In genomic region chr5:93032621-93033020, GRCm38 (mm10) we compare ENCODE assay signal across 27 mouse cellular contexts. TPM values are rescaled to one million over a fixed set of nuclear protein-coding genes. Genes with fewer than 3 reads are reported as not detected.
A peak's percentile ranks its signal among the peaks of the same experiment; 100 is the strongest.
DNase-seq lines count a peak whose midpoint lies in the region; ATAC-seq and TF ChIP-seq lines count a peak whose summit lies in the region.
"Had no signal": no experiment of that assay in that cellular context is flagged by ENCODE, and none has a peak within 500 bp of the region (broad histone marks: within the 10 kb centered on the region; RNA-seq: fewer than 3 reads in every experiment).

No protein-coding gene starts in this region.

- DNase-seq in heart, postnatal 0 days (ENCODE audit: low spot score): no peak
- DNase-seq in heart, adult 9 months (ENCODE audit: low spot score in 2 of 2): no peak
- DNase-seq in 3T3-L1 (ENCODE audit: low read depth, low spot score): peak; percentile 75
- no peak for DNase-seq in left cerebral cortex, postnatal 14 days (ENCODE audit: low spot score in 2 of 2)
- DNase-seq in forebrain, postnatal 0 days: no peak
- DNase-seq: adrenal gland, adult 8-10 months; cerebellum, adult 18-20 months; cerebellum, postnatal 14 days; gastrocnemius, postnatal 36 days; heart, postnatal 4 days; layer of hippocampus, adult 9-11 months; liver; lung, embryonic 14.5 days; thymus, adult 18-20 months; thymus, postnatal 36 days had no signal

- H3K4me1 ChIP-seq in heart, postnatal 0 days (ENCODE audit: control insufficient read depth, insufficient read depth): no peaks in the 10 kb centered on the region
- H3K4me1 ChIP-seq in intestine, embryonic 15.5 days (replicated peaks): peaks cover 10% of the 10 kb centered on the region
- H3K4me1 ChIP-seq in small intestine, adult 2 months (ENCODE audit: control insufficient read depth, insufficient read depth, insufficient read length, low read length): peaks cover 3% of the 10 kb centered on the region; the same call in 1 of the 2 replicates
- no peaks in the 10 kb centered on the region for H3K4me1 ChIP-seq in forebrain, postnatal 0 days (ENCODE audit: insufficient read depth)
- H3K4me1 ChIP-seq: hindbrain, embryonic 15.5 days; midbrain, embryonic 12.5 days had no signal

- H3K36me3 ChIP-seq in heart, postnatal 0 days (replicated peaks; ENCODE audit: control insufficient read depth, insufficient read depth, low read length): no peaks in the 10 kb centered on the region
- H3K36me3 ChIP-seq in intestine, embryonic 15.5 days: no peaks in the 10 kb centered on the region
- H3K36me3 ChIP-seq in small intestine, adult 2 months (ENCODE audit: control insufficient read depth, insufficient read depth, low read length): no peaks in the 10 kb centered on the region
- no peaks in the 10 kb centered on the region for H3K36me3 ChIP-seq in forebrain, postnatal 0 days (ENCODE audit: insufficient read depth)
- H3K36me3 ChIP-seq: forebrain, embryonic 10.5 days; G1E; heart, embryonic 15.5 days; hindbrain, embryonic 15.5 days; limb, embryonic 10.5 days; midbrain, embryonic 12.5 days had no signal

- H3K9ac ChIP-seq in heart, postnatal 0 days (replicated peaks; ENCODE audit: low read depth, low read length): no peak overlapping the region
- no peak overlapping the region for H3K9ac ChIP-seq in intestine, embryonic 15.5 days
- no peak overlapping the region for H3K9ac ChIP-seq in forebrain, postnatal 0 days
- H3K9ac ChIP-seq: heart, embryonic 15.5 days; hindbrain, embryonic 15.5 days; lung, embryonic 14.5 days; midbrain, embryonic 12.5 days had no signal

- TF ChIP-seq POLR2A in small intestine, adult 2 months (IDR thresholded peaks at IDR 0.05; ENCODE audit: low read depth, low read length): no peak

- no peak overlapping the region for H3K27ac ChIP-seq in heart, postnatal 0 days (ENCODE audit: low read depth)
- H3K27ac ChIP-seq in intestine, embryonic 15.5 days: no peak overlapping the region
- H3K27ac ChIP-seq in small intestine, adult 2 months (ENCODE audit: insufficient read depth, low read depth, low read length): peak overlapping the region; percentile 14; the same call in 1 of the 2 replicates
- H3K27ac ChIP-seq in forebrain, postnatal 0 days (ENCODE audit: low read depth, low read length): no peak overlapping the region
- H3K27ac ChIP-seq: forebrain, embryonic 10.5 days; heart, embryonic 15.5 days; hindbrain, embryonic 15.5 days; left cerebral cortex, adult 2 months; limb, embryonic 10.5 days; macrophage; midbrain, embryonic 12.5 days had no signal

- H3K4me3 ChIP-seq in heart, postnatal 0 days (ENCODE audit: low read depth, low read length): no peak overlapping the region
- H3K4me3 ChIP-seq in intestine, embryonic 15.5 days (replicated peaks): no peak overlapping the region
- H3K4me3 ChIP-seq in small intestine, adult 2 months (ENCODE audit: low read depth, low read length): no peak overlapping the region
- H3K4me3 ChIP-seq in forebrain, postnatal 0 days (ENCODE audit: low read depth, low read length): no peak overlapping the region
- H3K4me3 ChIP-seq: forebrain, embryonic 10.5 days; heart, embryonic 15.5 days; hindbrain, embryonic 15.5 days; left cerebral cortex, adult 2 months; limb, embryonic 10.5 days; midbrain, embryonic 12.5 days had no signal

- intact Hi-C loops in left cerebral cortex, postnatal 14 days (cut with DNase I): no loop called here

- H3K27me3 ChIP-seq in heart, postnatal 0 days (ENCODE audit: control insufficient read depth, insufficient read depth, low read length): no peaks in the 10 kb centered on the region
- H3K27me3 ChIP-seq in intestine, embryonic 15.5 days (replicated peaks): no peaks in the 10 kb centered on the region
- no peaks in the 10 kb centered on the region for H3K27me3 ChIP-seq in small intestine, adult 2 months (ENCODE audit: control insufficient read depth, insufficient read depth, low read length)
- no peaks in the 10 kb centered on the region for H3K27me3 ChIP-seq in forebrain, postnatal 0 days (ENCODE audit: insufficient read depth, low read length)
- H3K27me3 ChIP-seq: CH12.LX; heart, embryonic 15.5 days; hindbrain, embryonic 15.5 days; midbrain, embryonic 12.5 days had no signal

- 39% methylated on average over 4 of the region's 4 CpGs for WGBS in heart, postnatal 0 days
- WGBS in intestine, embryonic 15.5 days: 67% methylated on average over 4 of the region's 4 CpGs
- 17% methylated on average over 4 of the region's 4 CpGs for WGBS in small intestine, adult 2 months
- WGBS in forebrain, postnatal 0 days: 93% methylated on average over 4 of the region's 4 CpGs

- no peak for TF ChIP-seq CTCF in heart, postnatal 0 days (IDR thresholded peaks at IDR 0.05; ENCODE audit: low read depth)
- no peak for TF ChIP-seq CTCF in small intestine, adult 2 months (IDR thresholded peaks at IDR 0.05; ENCODE audit: extremely low read depth, insufficient read length, insufficient replicate concordance, low read depth, low read length)
- TF ChIP-seq CTCF in forebrain, postnatal 0 days (IDR thresholded peaks at IDR 0.05; ENCODE audit: low read depth): no peak

- no peak overlapping the region for H3K4me2 ChIP-seq in heart, postnatal 0 days (ENCODE audit: low read depth, low read length)
- no peak overlapping the region for H3K4me2 ChIP-seq in intestine, embryonic 15.5 days (replicated peaks)
- no peak overlapping the region for H3K4me2 ChIP-seq in forebrain, postnatal 0 days (ENCODE audit: low read depth)
- H3K4me2 ChIP-seq: heart, embryonic 15.5 days; hindbrain, embryonic 15.5 days; lung, embryonic 14.5 days; midbrain, embryonic 12.5 days had no signal

- no peak for TF ChIP-seq EP300 in heart, postnatal 0 days (IDR thresholded peaks at IDR 0.05; ENCODE audit: low read depth)

- H3K9me3 ChIP-seq in heart, postnatal 0 days (replicated peaks; ENCODE audit: control insufficient read depth, low read length): no peaks in the 10 kb centered on the region
- H3K9me3 ChIP-seq in intestine, embryonic 15.5 days: no peaks in the 10 kb centered on the region
- H3K9me3 ChIP-seq in forebrain, postnatal 0 days (ENCODE audit: low read length): no peaks in the 10 kb centered on the region
- H3K9me3 ChIP-seq: forebrain, embryonic 10.5 days; G1E; heart, embryonic 15.5 days; hindbrain, embryonic 15.5 days; limb, embryonic 10.5 days; midbrain, embryonic 12.5 days had no signal

- peak; percentile 36; the same call in 1 of the 2 replicates for ATAC-seq in heart, postnatal 0 days (ENCODE audit: insufficient read depth, low read depth)
- peak; percentile 34 for ATAC-seq in intestine, embryonic 15.5 days
- ATAC-seq in forebrain, postnatal 0 days: no peak
- ATAC-seq: activated CD4-positive, CD25-positive, alpha-beta regulatory T cell, adult 4 months had no signal

RNA-seq across cellular contexts. Expression of gene Sowahb, which starts 12.2 kb away (rescaled TPM):
- not detected in 2 replicates for total RNA-seq in heart, postnatal 0 days (2014; rRNA removed; ENCODE audit: low replicate concordance)
- polyA plus RNA-seq in heart, postnatal 0 days (2015; fragmentation: Nextera tagmentation; extraction: Ambion mirVana): not detected in 2 replicates
- 5.8 and 6.1 TPM in 2 replicates for polyA plus RNA-seq in intestine, embryonic 15.5 days (2015; fragmentation: Nextera tagmentation; extraction: Ambion mirVana)
- 15.4 and 33.6 TPM in 2 replicates for polyA plus RNA-seq in small intestine, adult 2 months (2012; rRNA removed)
- total RNA-seq in left cerebral cortex, postnatal 14 days (2021): 1 to 10 TPM; 5.2 to 6.8 TPM
- 0.10 and 0.46 TPM in 2 replicates for total RNA-seq in forebrain, postnatal 0 days (2014; rRNA removed)
- 0.10 and 0.12 TPM in 2 replicates for polyA plus RNA-seq in forebrain, postnatal 0 days (2015; fragmentation: Nextera tagmentation; extraction: Ambion mirVana)
- total RNA-seq: CH12.LX; gastrocnemius, postnatal 36 days had no signal
- polyA plus RNA-seq: activated CD4-positive, CD25-positive, alpha-beta regulatory T cell, adult 4 months; G1E; hindbrain, embryonic 15.5 days; macrophage had no signal
